Mouse (Mus musculus): ENCODE measurements at regions not wholly inside any gene's neighbourhood (a gene's known extent, or its start where the extent isn't known, plus 50 kb on each side); places are given as distances from the start of the nearest gene placed in this dataset.

DNA sequence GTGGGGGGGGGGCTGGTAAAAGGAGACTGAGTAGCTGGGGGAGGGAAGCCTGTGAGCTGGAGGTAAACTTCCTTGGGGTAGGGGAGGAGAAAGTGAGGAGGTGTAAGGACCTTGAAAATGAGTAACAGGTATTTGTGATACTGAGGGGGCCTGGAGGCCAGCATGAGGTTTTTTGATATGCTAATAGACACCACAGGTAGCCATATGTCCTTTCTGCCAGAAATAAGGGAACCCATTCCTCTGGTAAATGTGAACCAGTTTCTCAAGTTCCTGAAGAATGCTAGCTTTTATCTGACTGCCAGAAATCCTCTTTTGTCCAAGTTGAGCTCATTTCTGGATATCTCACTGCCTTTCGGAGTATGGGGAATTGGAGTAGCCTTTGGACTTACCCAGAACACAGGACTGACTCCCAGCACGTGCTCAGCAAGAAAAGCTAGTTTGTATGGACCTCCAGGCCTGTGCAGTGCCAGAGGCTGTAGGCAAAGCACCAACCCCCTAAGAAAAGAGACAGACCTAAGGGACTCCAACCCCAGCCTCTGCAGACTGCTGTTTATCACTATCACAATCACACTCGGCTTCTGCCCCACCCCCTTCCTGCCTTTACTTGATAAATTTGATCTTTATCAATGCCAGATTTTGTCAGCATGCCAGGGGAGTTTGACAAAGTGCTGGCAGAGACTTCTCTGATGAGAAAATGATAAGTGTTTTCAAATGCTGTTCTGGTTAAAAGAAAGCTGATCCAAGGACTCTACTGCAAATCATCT lies 552.0 kb upstream of the Intu start:
- Histone ChIP-seq H3K9me3 (replicated peaks; ENCODE audit: low read length) (no peaks in the 10 kb centered on the region), H3K4me2 (ENCODE audit: insufficient read depth, low read depth, poor library complexity, severe bottlenecking) (no peak overlapping the region), H3K27ac (ENCODE audit: insufficient read depth, low read depth) (no peak overlapping the region), H3K79me2 (replicated peaks; ENCODE audit: control insufficient read depth, extremely low read depth, insufficient read depth, poor library complexity, severe bottlenecking) (no peaks in the 10 kb centered on the region), H3K4me3 (replicated peaks in 1 of 3; ENCODE audit: low read depth in 2 of 3, low read length in 2 of 3, poor library complexity in 1 of 3) (no peak overlapping the region), H3K27me3 (replicated peaks) (no peaks in the 10 kb centered on the region), H3K4me1 (ENCODE audit: control insufficient read depth in 1 of 2, insufficient read depth in 2 of 2) (no peaks in the 10 kb centered on the region), H3K36me3 (replicated peaks in 1 of 2; ENCODE audit: control insufficient read depth in 1 of 2, insufficient read depth in 1 of 2, low read length in 1 of 2) (no peaks in the 10 kb centered on the region), H3K9ac (ENCODE audit: insufficient read depth, low read depth) (no peak overlapping the region)
- no peak for TF ChIP-seq RAD21 (IDR thresholded peaks at IDR 0.05; ENCODE audit: low read depth, low read length)
- no peak for TF ChIP-seq BHLHE40 (IDR thresholded peaks at IDR 0.05; ENCODE audit: low read depth, low read length)
- TF ChIP-seq MXI1 (IDR thresholded peaks at IDR 0.05; ENCODE audit: low read depth, low read length), result no peak
- no peak for TF ChIP-seq USF1 (IDR thresholded peaks at IDR 0.05; ENCODE audit: low read depth, low read length)
- TF ChIP-seq POLR2A (IDR thresholded peaks at IDR 0.05; ENCODE audit: low read depth, low read length), result no peak
- no peak for TF ChIP-seq MEF2A (IDR thresholded peaks at IDR 0.05; ENCODE audit: borderline replicate concordance, low read depth, low read length)
- no peak for TF ChIP-seq ELF1 (IDR thresholded peaks at IDR 0.05; ENCODE audit: low read depth, low read length)
- no peak for TF ChIP-seq UBTF (IDR thresholded peaks at IDR 0.05; ENCODE audit: low read depth, low read length)
- no peak for TF ChIP-seq TBP (conservative IDR thresholded peaks at IDR 0.05; ENCODE audit: low read depth, low read length)
- no peak for TF ChIP-seq PAX5 (IDR thresholded peaks at IDR 0.05; ENCODE audit: low read length)
- no peak for TF ChIP-seq CHD2 (IDR thresholded peaks at IDR 0.05; ENCODE audit: low read length)
- no peak for TF ChIP-seq TCF12 (IDR thresholded peaks at IDR 0.05; ENCODE audit: low read depth, low read length)
- TF ChIP-seq GABPA (IDR thresholded peaks at IDR 0.05; ENCODE audit: insufficient replicate concordance, low read depth, low read length), result no peak
- TF ChIP-seq SMC3 (IDR thresholded peaks at IDR 0.05; ENCODE audit: low read depth, low read length), result no peak
- TF ChIP-seq RCOR1 (conservative IDR thresholded peaks at IDR 0.05; ENCODE audit: low read depth, low read length), result no peak
- no peak for TF ChIP-seq ZMIZ1 (IDR thresholded peaks at IDR 0.05; ENCODE audit: low read depth, low read length)
- no peak for TF ChIP-seq NRF1 (IDR thresholded peaks at IDR 0.05; ENCODE audit: low read depth, low read length)
- TF ChIP-seq NELFE (IDR thresholded peaks at IDR 0.05; ENCODE audit: low read depth, low read length), result no peak
- no peak for TF ChIP-seq CTCF (conservative IDR thresholded peaks at IDR 0.05 in 1 of 2, IDR thresholded peaks at IDR 0.05 in 1 of 2; ENCODE audit: low read depth in 2 of 2, low read length in 2 of 2)
- TF ChIP-seq E2F4 (IDR thresholded peaks at IDR 0.05; ENCODE audit: insufficient replicate concordance, low read depth, low read length), result no peak
- in situ Hi-C loops (cut with MboI; ENCODE audit: low pct_ligation_motif_present, low pct_unique_long_range_greater_than_20kb, low sequenced_read_pairs), result no loop called here
- DNase-seq (ENCODE audit: extremely low read depth), result no peak
- dilution Hi-C loops (cut with MboI; ENCODE audit: extremely low pct_ligation_motif_present, extremely low pct_unique_long_range_greater_than_20kb, low sequenced_read_pairs), result no loop called here

GRCm38 (mm10) chr3:39982656-39983055 lies 548.4 kb upstream of the Intu start:
- Histone ChIP-seq H3K9me3 (replicated peaks; ENCODE audit: low read length) (no peaks in the 10 kb centered on the region), H3K9ac (ENCODE audit: insufficient read depth, low read depth) (no peak overlapping the region), H3K27me3 (replicated peaks) (no peaks in the 10 kb centered on the region), H3K27ac (ENCODE audit: insufficient read depth, low read depth) (no peak overlapping the region), H3K4me2 (ENCODE audit: insufficient read depth, low read depth, poor library complexity, severe bottlenecking) (no peak overlapping the region), H3K4me1 (ENCODE audit: control insufficient read depth in 1 of 2, insufficient read depth in 2 of 2) (peaks cover 0 to 3% of the 10 kb centered on the region in 2 experiments; a peak in 1 of 4 replicates), H3K36me3 (replicated peaks in 1 of 2; ENCODE audit: control insufficient read depth in 1 of 2, insufficient read depth in 1 of 2, low read length in 1 of 2) (no peaks in the 10 kb centered on the region), H3K4me3 (replicated peaks in 1 of 3; ENCODE audit: low read depth in 2 of 3, low read length in 2 of 3, poor library complexity in 1 of 3) (no peak overlapping the region), H3K79me2 (replicated peaks; ENCODE audit: control insufficient read depth, extremely low read depth, insufficient read depth, poor library complexity, severe bottlenecking) (no peaks in the 10 kb centered on the region)
- dilution Hi-C loops (cut with MboI; ENCODE audit: extremely low pct_ligation_motif_present, extremely low pct_unique_long_range_greater_than_20kb, low sequenced_read_pairs) (no loop called here), in situ Hi-C loops (cut with MboI; ENCODE audit: low pct_ligation_motif_present, low pct_unique_long_range_greater_than_20kb, low sequenced_read_pairs) (no loop called here)
- DNase-seq (ENCODE audit: extremely low read depth), result no peak
- TF ChIP-seq ELF1 (IDR thresholded peaks at IDR 0.05; ENCODE audit: low read depth, low read length) (no peak), MAX (IDR thresholded peaks at IDR 0.05; ENCODE audit: low read length) (no peak), IRF4 (IDR thresholded peaks at IDR 0.05; ENCODE audit: low read depth, low read length) (no peak), UBTF (IDR thresholded peaks at IDR 0.05; ENCODE audit: low read depth, low read length) (no peak), SMC3 (IDR thresholded peaks at IDR 0.05; ENCODE audit: low read depth, low read length) (no peak)
